Mouse (Mus musculus) thymus, postnatal 25 days (tissue): ENCODE data around the gene Morn3.
A peak's percentile ranks its signal among the peaks of the same experiment; 100 is the strongest.
"Not testable (repeated sequence)": the region's sequence is repeated elsewhere in the genome, so short reads cannot be mapped to it uniquely, and the experiment has no call there.

Experiments used
- DNase-seq: peaks from one replicate; pipeline ENCODE4 v3.0.0; 2022

Morn3 gene

DNA sequence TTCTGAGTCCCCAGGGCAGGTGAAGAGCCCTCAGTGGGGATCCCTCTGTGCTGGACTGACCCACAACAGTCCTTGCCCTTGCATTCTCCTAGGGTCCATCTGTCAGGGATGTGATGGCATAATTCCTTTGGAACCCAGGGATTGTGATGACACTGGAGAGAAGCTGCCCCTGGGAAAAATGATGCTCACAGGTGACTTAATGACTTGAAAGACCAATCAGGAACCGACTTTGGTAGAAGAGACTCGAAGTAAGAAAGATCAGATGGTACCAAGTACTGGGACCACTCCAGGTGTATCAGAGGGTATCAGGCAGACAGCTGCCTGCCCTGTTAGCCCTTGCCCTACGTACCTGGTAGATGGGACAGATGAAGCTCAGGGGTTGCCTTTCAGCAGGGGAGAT, at the start of gene Morn3:
Gene Morn3 (minus strand): TSS at position 101 of the 400 bp plus-strand sequence.
- no peak for DNase-seq

- no peak for DNase-seq
Measured at GRCm38 (mm10) chr5:123096299-123096698, 49.5 kb upstream of the Morn3 start.

DNA sequence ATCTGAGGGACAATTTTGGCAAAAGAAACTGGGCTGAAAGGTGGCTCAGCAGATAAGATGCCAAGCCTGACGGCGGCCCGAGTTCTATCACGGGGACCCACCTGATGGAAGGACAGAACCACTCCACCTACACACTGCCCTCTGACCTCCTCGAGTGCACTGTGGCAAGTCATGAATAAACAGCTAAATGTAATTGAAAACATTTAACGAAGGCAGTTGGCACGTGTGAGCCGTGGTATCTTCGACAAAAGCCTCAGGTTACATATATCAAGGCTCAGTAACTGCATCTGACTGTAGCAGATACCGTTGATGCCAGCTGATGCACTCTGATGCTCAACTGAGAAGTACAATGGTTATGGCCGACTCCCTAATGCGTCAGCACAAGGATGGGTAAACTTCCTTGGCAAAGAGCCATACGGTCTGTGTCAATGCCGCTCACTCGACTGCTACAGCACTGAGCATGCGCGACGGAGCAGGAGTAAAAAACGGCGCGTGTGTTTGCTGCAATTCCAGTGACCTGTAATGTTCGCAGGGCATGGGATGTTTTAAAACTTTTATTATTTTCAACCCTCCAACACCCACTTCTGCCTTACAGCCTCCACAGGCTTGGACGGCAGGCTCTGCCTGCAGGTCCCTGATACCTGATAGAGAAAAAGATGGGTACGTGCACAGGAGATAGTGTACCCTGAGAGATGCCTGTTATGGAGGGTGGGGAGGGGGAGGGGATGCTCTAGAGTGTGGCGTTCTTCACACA, 47.6 kb upstream of the Morn3 start:
- DNase-seq = no peak

- DNase-seq = no peak
Measured at GRCm38 (mm10) chr5:123093077-123093633, 46.3 kb upstream of the Morn3 start.

DNA sequence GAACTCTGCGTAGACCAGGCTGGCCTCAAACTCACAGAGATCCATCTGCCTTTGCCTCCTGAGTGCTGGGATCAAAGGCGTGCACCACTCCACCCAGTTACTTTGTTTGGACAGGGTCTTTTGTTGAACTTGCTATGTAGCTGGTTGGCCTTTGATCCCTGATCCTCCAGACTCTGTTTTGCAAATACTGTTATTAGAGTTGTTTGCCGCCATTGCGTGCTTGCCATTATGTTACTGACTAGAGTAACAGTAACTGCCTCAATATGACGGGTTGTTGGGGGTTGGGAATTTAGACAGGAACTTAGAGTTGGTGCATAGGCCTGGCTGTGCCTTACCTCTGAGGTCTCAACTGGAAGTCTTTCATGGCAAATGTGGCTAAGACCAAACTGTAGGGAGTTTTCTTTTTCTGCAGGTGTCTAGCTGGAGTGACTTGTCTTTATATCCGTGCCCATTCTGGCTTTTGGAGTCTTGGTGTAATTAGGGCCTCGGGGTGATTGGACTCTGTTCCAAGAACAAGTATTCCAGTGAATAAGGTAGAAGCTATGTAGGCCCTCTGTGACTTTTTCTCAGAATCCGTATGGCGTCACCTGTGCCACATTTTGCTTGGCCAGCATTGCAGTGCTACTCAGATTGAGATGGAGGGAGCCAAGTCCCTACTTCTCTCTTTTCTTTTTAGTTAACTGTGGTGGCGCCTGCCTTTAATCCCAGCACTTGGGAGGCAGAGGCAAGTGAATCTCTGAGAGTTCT, 43.9 kb upstream of the Morn3 start:
- no peak for DNase-seq

GRCm38 (mm10) chr5:123088784-123089183, 42.0 kb upstream of the Morn3 start:
- DNase-seq = no peak

- no peak for DNase-seq
Measured at GRCm38 (mm10) chr5:123086501-123086900, 39.7 kb upstream of the Morn3 start.

DNA sequence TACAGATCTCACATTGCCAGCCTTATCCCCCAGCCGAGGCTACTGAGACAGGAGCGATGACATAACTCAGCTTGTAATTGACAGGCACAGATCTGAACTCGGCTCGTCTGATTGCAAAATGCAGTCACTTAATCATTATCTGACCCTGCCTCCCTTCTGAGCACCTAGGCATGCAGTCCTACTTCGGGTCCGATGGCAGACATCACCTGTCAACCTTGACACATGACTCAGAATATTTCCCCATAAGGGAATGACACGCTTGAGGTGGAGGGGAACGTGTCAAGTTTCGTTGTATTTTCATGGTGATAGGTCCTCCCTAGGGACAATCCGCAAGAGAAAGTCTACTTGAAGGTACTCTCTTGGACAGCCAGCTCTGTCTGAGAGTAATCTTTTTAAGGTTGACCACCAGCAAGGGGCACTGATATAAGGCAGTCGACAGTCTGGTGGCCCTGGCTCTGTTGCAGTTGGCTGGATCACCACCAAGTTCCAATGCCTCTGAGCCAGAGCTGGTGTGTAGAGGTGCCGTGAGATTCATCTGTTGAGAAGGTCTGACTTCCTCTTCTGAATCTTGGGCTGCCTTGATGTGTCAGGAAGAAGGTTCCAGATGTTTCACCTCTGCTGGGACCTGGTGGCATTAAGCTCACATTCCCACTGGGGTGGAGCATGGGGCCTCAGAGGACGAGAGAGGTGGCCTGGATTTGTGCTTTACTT, 36.7 kb upstream of the Morn3 start:
- no peak for DNase-seq

DNA sequence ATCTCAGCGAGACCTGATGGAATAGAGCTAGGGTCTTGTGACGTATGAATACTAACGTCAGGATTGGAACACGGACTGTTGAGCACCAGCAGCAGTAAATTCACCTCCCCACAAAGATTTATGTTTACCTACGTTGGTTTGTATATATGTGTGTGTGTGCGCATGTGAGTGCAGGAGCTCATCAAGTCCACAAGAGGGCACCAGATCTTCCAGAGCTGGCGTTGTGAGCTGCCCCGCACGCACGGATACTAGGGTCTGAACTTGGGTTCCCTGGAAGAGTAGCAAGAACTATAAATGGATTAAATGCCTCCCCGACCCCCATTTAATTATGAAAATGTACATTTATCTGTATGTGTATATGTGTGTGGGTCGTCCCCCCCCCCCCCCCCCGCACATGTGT, 33.7 kb upstream of the Morn3 start:
- DNase-seq = no peak

DNA sequence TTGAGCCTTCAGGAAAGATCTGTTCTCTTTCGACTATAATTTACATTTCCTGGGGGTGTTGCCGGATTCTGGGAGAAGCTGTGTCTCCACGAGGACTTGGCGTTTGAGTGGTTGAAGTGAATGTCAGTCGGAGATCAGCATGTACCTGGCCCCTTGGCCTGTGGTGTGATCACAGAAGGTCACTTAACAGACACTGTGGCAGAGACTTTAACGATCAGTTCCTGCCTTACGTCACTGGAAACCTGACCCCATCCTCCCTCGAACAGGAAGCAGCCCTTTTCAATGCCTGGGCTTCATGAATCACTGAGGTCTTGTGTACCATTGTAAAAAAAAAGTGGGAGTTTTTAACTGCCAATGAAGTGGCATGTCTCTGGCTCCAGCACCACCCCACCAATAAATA, 33.2 kb upstream of the Morn3 start:
- DNase-seq = no peak

DNA sequence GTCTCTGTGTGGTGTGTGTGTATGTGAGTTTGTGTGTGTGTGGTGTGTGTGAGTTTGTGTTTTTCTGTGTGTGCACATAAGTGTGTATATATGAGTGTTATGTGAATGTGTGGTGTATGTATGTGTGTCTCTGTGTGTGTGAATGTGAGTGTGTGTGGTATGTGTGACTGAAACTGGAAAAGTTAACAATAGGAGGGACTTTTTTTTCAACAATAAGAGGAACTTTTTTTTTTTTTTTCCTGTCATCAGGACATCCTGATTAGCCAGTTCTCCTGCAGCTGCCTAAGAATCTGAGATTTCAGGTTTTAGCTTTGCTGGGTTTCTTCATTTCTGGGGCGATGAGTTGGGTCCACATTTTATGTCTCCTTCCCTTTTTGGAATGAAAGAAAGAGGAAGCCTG, 32.8 kb upstream of the Morn3 start:
- no peak for DNase-seq

GRCm38 (mm10) chr5:123076419-123077281, 29.8 kb upstream of the Morn3 start:
- peak; percentile 82 for DNase-seq

- peak; percentile 97 for DNase-seq
Measured at GRCm38 (mm10) chr5:123075576-123076418, 29.0 kb upstream of the Morn3 start.

DNA sequence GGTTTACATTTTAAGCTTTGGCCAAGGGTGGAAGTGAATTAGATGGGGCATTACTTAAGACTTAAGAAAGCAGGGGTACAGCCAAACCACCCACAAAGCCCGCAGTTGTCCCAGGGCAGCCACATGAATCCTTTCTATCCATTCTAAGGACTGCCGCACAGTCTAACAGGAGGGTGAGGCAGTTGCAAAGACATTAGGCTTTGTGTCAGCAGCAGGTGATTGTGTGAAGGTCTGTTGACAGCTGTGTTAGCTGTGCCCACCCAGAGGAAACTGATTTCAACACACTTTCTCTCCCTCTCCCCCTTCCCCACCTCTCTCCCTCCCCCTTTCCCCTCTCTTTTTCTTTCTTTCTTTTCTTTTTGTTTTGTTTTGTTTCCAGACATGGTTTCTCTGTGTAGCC, 21.9 kb upstream of the Morn3 start:
- no peak for DNase-seq

GRCm38 (mm10) chr5:123068115-123068514, 21.3 kb upstream of the Morn3 start, which contains the start of gene Tmem120b:
Gene Tmem120b (plus strand): TSS chr5:123068415.
- no peak for DNase-seq

DNA sequence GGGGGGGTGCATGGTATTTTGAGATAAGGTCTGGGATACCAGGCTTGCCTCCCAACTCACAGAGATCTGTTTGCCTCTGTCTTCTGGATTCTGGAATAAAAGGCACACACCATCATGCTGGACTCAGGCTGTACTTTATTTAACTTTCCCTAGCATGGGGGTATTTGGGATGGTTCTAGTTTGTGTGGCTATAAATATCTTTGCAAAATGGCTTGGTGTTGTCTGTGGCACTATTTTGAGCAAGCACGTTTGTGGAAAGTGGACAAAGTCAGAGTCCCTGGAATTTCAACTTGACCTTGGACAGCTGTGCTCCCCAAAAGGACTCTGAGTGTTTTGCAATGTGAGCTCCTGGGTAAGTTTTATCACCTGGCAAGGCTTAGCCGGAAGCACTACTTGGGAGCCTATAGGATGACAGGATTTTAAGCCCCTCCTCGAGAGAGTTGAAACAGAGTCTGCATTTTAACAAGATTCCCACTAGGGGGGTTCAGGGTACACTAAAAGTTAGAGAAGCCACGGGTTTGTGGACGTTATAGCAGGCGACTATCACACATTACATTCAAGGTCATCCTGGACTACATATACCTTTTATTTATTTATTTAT, 20.7 kb upstream of the Morn3 start:
- peak; percentile 43 for DNase-seq

GRCm38 (mm10) chr5:123064207-123064606, 17.4 kb upstream of the Morn3 start:
- DNase-seq = peak; percentile 69

DNA sequence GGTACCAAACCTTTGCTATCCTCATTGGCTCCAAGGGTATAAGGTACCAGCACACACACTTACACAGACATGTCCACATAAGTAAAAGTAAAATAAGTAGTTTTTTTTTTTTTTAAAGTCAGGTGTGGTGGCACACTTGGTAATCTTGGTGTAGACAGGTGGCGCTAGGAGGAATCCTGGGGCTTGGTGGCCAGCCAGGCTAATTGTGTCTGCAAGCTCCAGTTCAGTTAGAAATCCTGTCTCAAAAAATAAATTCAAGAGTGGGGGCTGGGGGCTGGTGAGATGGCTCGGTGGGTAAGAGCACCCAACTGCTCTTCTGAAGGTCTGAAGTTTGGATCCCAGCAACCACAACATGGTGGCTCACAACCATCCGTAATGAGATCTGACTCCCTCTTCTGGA, 16.3 kb upstream of the Morn3 start:
- no peak for DNase-seq

DNA sequence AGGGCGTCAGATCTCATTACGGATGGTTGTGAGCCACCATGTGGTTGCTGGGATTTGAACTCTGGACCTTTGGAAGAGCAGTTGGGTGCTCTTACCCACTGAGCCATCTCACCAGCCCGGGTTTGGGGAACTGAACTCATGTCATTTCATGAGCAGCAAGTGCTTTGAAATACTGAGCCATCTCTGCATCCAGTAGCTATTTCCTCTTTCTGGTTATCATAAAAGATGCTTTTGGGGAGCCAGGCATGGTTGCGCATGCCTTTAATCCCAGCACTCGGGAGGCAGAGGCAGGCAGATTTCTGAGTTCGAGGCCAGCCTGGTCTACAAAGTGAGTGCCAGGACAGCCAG, 14.6 kb upstream of the Morn3 start:
- DNase-seq = not testable (repeated sequence)

GRCm38 (mm10) chr5:123060706-123061401, 14.0 kb upstream of the Morn3 start:
- DNase-seq = no peak
